In genomic region chr13:100603738-100604095, GRCm38 (mm10) we compare ENCODE assay signal across 14 mouse cellular contexts. TPM values are rescaled to one million over a fixed set of nuclear protein-coding genes. Genes with fewer than 3 reads are reported as not detected.
"Had no signal": no experiment of that assay in that cellular context is flagged by ENCODE, and none has a peak within 500 bp of the region (broad histone marks: within the 10 kb centered on the region; RNA-seq: fewer than 3 reads in every experiment).

No protein-coding gene starts in this region.

- DNase-seq: kidney, adult 18-20 months; kidney, postnatal 10 days; kidney, postnatal 36 days; layer of hippocampus, postnatal 36 days; lung, embryonic 14.5 days; lung, postnatal 10 days; lung, postnatal 4 days; midbrain, embryonic 14.5 days; thymus, adult 18-20 months; thymus, postnatal 36 days had no signal

- H3K9me3 ChIP-seq: liver, embryonic 15.5 days had no signal

- H3K27ac ChIP-seq: left cerebral cortex, adult 2 months had no signal

- H3K4me3 ChIP-seq: left cerebral cortex, adult 2 months; liver, embryonic 15.5 days had no signal

- H3K36me3 ChIP-seq: liver, embryonic 15.5 days had no signal

- H3K9ac ChIP-seq: liver, embryonic 15.5 days; lung, embryonic 14.5 days had no signal

- H3K27me3 ChIP-seq: liver, embryonic 15.5 days had no signal

- H3K4me2 ChIP-seq: liver, embryonic 15.5 days; lung, embryonic 14.5 days; midbrain, embryonic 11.5 days had no signal

RNA-seq across cellular contexts. Expression of gene Ocln, which starts 51.2 kb away (rescaled TPM):
- total RNA-seq: megakaryocyte-erythroid progenitor cell, adult 5-6 weeks had no signal
